Mouse (Mus musculus) neutrophil, adult 65 days (primary cell): ENCODE results near the gene Ushbp1. TPM values are rescaled to one million over a fixed set of nuclear protein-coding genes. Genes with fewer than 3 reads are reported as not detected.

Source experiments
- total RNA-seq: library from RNA; stranded (reverse); gene quantifications from 2 replicates; pipeline ENCODE4 v1.2.4, GENCODE M21; 2023

The Ushbp1 gene
- total RNA-seq: 0.16 TPM in 1 of 2 replicates, not detected in the other

DNA sequence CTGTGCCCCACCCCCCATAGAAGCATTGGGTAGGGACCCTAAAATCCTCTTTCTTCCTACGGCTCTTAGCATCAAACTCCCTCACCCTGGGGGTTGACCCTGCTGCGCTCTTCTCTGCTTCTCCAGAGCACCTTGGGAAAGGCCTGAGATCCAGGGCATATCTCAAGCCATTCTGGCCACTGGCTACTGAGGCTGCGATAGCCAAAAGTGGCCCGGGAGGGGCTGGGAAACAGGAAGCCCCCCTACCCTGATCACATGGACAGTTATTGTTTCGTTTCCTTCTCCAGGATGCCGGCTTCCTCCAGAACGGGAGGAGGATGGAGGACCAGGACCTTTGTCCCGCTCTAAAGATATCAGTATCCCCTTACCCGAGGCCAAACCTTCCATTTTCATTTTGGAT lies at the start of gene Ushbp1:
Ushbp1 (minus strand) TSS at position 174 of the 400 bp plus-strand sequence.

DNA sequence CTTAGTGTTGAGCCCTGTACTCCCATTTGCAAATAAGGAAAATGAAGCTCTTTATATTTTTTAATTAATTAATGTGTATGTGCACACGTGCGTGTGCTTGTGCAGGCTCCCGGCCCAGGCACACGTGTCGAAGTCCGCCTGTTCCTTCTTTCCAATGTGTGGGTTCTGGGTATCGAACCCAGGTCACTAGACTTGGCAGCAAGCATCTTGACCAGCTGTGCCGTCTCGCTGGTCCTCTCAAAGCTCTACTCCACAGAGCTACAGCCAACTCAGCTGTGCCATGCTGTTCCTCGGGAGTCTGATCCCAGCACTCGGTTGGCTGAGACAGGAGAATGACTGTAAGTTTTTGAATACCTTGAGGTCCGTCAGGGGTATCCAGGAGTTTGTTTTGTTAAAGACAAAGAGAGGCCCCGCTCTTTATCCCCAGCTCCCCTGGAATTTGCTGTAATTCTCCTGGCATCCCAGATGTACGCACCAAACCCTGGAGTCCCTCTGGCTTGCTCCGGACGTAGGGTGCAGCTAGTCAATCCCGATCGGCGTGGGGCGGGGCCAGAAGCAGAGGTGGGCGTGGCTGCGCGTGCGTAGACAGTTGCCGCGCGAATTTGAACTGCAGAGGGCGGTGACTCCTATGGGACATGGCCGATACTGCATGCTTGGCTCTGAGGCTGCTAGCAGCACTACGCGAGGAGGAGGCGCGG lies 9.9 kb upstream of the Ushbp1 start, which contains the start of gene Ankle1:
Ankle1 (plus strand) TSS at position 610 of the 698 bp plus-strand sequence.

DNA sequence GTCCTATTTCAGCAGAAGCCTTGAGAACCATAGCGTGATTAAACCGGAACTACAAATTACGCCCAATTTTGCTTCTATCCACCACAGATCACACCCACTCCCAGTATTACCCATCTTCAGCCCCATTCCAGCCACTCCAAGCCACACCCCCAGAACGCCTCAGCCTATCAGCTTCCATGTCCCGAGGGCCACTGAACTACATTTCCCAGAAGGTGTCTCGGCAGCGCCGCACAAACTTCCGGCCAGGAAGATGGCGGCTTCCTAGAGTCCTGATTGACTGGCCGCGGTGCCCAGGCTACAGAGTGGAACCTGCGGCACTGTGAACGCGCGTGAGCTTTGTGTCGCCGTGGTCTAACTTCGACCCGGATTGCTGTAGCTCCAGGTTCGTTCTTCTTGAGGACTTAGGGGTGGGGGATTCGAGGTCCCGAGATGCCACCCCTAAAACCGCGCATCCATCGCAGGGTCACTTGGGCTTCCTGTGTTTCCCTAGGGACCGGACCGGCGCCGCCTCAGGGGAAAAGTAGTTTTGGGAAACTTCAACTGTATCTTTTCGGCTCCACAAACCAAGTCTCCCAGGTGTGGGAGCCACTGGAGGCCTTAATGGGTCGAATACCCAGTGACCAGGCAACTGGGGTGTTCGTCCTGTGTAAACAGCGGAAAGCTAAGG lies 1.2 kb upstream of the Ushbp1 start, which contains the start of gene Babam1:
Babam1 (plus strand) TSS at position 223 of the 667 bp plus-strand sequence.

DNA sequence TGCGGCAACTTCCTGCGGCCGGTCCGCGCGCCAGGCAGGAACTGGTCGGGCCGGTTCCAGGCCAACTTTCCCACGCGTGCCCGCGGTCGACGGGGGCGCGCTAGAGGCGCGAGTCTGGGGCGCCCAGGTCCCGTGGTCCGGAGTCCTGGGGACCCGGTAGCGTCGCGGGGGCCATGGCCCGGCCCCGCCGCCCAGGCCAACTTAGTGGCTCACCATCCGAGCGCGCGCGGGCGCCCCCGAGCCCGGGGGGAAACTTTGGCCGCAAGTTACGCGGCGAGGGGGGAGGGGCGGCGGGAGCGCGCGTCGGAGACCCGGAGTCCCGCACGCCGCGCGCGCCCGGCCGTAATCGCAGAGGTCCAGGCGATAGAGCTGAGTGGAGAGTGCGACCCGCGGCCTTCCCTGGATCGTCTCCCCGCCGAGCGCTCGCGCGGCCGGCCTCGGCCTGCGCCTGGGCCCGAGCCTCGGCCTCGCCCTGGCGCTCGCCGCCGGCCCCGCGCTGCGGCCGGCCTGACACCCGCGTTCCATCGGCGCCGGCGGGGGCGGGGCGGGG lies 14.1 kb downstream of the Ushbp1 start, which contains the start of gene Nr2f6:
Nr2f6 (minus strand) TSS at position 540 of the 550 bp plus-strand sequence.

DNA sequence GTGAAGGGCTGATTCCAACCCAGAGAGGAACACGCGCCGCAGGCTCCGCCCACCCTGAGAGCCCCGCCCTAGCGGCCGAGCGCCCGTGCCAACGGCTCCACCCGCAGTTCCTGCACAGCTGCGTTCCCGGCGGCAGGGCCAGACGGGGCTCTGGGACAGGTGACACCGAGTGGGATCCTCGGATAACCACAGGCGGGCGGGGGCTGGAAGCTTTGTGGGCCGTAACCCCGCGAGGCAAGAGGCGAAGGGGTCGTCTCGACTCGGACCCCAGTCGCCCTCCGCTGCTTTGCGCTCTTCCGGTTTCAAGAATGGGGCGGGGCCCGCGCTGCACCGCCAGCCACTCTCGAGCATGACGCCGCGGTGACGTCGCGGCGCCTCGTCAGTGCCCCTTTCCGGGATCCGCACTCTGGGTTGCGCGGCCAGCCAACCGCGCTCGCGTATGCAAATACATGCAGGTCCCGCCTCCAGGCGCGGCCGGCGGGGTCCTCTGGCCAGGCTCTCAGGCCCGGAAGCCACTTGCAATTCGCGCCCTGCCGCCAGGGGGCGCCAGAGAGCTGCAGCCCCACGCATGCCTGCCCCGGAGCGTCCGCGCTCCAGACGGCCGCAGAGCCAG lies 24.3 kb downstream of the Ushbp1 start, which contains the start of gene Ocel1:
Ocel1 (plus strand) TSS at position 63 of the 613 bp plus-strand sequence.

DNA sequence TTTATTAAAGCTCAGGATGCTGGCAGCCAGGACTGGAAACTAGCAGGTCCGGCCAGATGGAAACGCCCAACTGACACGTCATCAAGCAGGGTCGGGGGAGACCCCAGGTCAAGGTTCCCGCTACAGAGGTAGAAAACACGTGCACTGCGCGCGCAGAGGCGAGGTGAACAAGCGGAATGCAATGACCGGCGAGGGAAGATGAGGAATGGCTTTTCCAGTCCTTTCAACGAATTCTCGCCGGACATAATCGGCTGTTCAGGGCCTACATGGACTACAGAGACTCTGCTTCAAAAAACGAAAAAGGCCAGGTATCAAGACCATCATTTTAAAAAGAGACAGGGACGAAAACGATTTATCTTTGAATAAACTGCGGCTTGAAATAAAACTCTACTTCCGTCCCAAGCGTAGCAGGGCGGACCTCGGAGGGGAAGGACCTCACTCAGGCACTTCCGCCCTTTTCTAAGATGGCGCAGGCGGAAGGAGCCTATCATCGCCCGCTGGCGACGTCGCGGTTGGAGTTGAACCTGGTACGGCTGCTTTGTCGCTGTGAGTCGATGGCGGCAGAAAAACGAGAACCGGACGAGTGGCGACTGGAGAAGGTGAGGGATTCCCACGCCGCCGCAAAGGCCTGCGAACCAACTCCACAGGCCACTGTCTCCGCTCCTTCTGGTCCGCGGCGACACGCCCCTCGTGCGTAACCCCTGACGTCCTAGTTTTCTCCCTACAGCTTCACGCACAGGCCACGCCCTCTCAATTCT lies 28.7 kb downstream of the Ushbp1 start, which contains the start of gene Use1:
Use1 (plus strand) TSS at position 78 of the 758 bp plus-strand sequence.

Other genes with a start within 250 kb of the Ushbp1 start
- gene Myo9b, start 123.1 kb downstream of the Ushbp1 start, total RNA-seq: 142 and 167 TPM in 2 replicates
- 43.6 and 80.1 TPM in 2 replicates for gene Haus8, start 122.9 kb downstream of the Ushbp1 start, total RNA-seq
- 129 and 136 TPM in 2 replicates for gene Use1, start 29.0 kb downstream of the Ushbp1 start, total RNA-seq
- gene Ocel1, start 24.5 kb downstream of the Ushbp1 start, total RNA-seq: 19.2 and 21.5 TPM in 2 replicates
- gene Nr2f6, start 13.8 kb downstream of the Ushbp1 start, total RNA-seq: 8.2 and 8.6 TPM in 2 replicates
- 48.3 and 53.8 TPM in 2 replicates for gene Babam1, start 1.1 kb upstream of the Ushbp1 start, total RNA-seq
- 11.3 and 13.8 TPM in 2 replicates for gene Ankle1, start 10.2 kb upstream of the Ushbp1 start, total RNA-seq
- 3.6 and 5.1 TPM in 2 replicates for gene Abhd8, start 67.9 kb upstream of the Ushbp1 start, total RNA-seq
- 17.4 and 18.6 TPM in 2 replicates for gene Mrpl34, start 69.2 kb upstream of the Ushbp1 start, total RNA-seq
- 70.0 and 77.1 TPM in 2 replicates for gene Dda1, start 73.4 kb upstream of the Ushbp1 start, total RNA-seq
- gene Ano8, start 90.2 kb upstream of the Ushbp1 start, total RNA-seq: 3.0 and 3.9 TPM in 2 replicates
- gene Gtpbp3, start 92.3 kb upstream of the Ushbp1 start, total RNA-seq: 7.4 and 8.6 TPM in 2 replicates
- gene Plvap, start 116.0 kb upstream of the Ushbp1 start, total RNA-seq: 0.47 TPM in 1 of 2 replicates, not detected in the other
- not detected in 2 replicates for gene Ccdc194, start 129.9 kb upstream of the Ushbp1 start, total RNA-seq
- 10.9 and 16.2 TPM in 2 replicates for gene Bst2, start 141.7 kb upstream of the Ushbp1 start, total RNA-seq
- 27.6 and 31.6 TPM in 2 replicates for gene Mvb12a, start 147.1 kb upstream of the Ushbp1 start, total RNA-seq
- gene Tmem221, start 163.1 kb upstream of the Ushbp1 start, total RNA-seq: 0.32 TPM in 1 of 2 replicates, not detected in the other
- gene Nxnl1, start 170.8 kb upstream of the Ushbp1 start, total RNA-seq: not detected in 2 replicates
- 0.92 and 1.0 TPM in 2 replicates for gene Slc27a1, start 173.1 kb upstream of the Ushbp1 start, total RNA-seq
- 74.4 and 81.6 TPM in 2 replicates for gene Pgls, start 196.4 kb upstream of the Ushbp1 start, total RNA-seq
- 5.7 and 14.9 TPM in 2 replicates for gene Fam129c, start 201.8 kb upstream of the Ushbp1 start, total RNA-seq
- 41.4 and 44.9 TPM in 2 replicates for gene Colgalt1, start 215.2 kb upstream of the Ushbp1 start, total RNA-seq